Mouse (Mus musculus) E14TG2a.4 (cell line): ENCODE measurements around the gene Gm17067.
"Not testable (repeated sequence)": the region's sequence is repeated elsewhere in the genome, so short reads cannot be mapped to it uniquely, and the experiment has no call there.

ENCODE experiments used
- CTCF ChIP-seq: conservative IDR thresholded peaks from 2 replicates; pipeline ENCODE4 v1.5.1; 2014; ENCODE audit warnings: low read length
- NANOG ChIP-seq: IDR thresholded peaks from 2 replicates; pipeline ENCODE4 v1.6.1; 2014; ENCODE audit warnings: borderline replicate concordance, low read length, mixed read lengths
- POU5F1 ChIP-seq: IDR thresholded peaks from 2 replicates; pipeline ENCODE4 v1.6.1; 2014; ENCODE audit warnings: low read length, borderline replicate concordance

- TF ChIP-seq CTCF, NANOG, POU5F1: not testable (repeated sequence)
Measured at GRCm38 (mm10) chr7:42680081-42680480, 46.7 kb downstream of the Gm17067 start.
